Mouse (Mus musculus) heart, adult 2 months (tissue): Measurements from ENCODE around the gene Stard7.

Source experiments
- CTCF ChIP-seq: fragments of 200-600 bp; IDR thresholded peaks from 2 replicates; pipeline ENCODE4 v1.8.1; 2022; ENCODE audit warnings: antibody characterized with exemption, mild to moderate bottlenecking, moderate library complexity
- EP300 ChIP-seq: fragments of 200-500 bp; IDR thresholded peaks from 2 replicates; pipeline ENCODE4 v1.6.1; 2011; ENCODE audit warnings: low read depth, low read length, control low read depth; ENCODE audit not compliant: insufficient read depth
- POLR2A ChIP-seq: fragments of 200-500 bp; IDR thresholded peaks from 2 replicates; pipeline ENCODE4 v1.6.1; 2011; ENCODE audit warnings: mild to moderate bottlenecking, low read depth, low read length, control low read depth; ENCODE audit not compliant: insufficient read depth

GRCm38 (mm10) chr2:127316431-127316830 lies 46.4 kb downstream of the Stard7 start:
- no peak for TF ChIP-seq POLR2A
- no peak for TF ChIP-seq CTCF
- no peak for TF ChIP-seq EP300
